In genomic region chr7:119783453-119783852, GRCm38 (mm10) we compare ENCODE assay signal across 20 mouse cellular contexts. TPM values are rescaled to one million over a fixed set of nuclear protein-coding genes. Genes with fewer than 3 reads are reported as not detected.
DNase-seq lines count a peak whose midpoint lies in the region; ATAC-seq and TF ChIP-seq lines count a peak whose summit lies in the region.
"Had no signal": no experiment of that assay in that cellular context is flagged by ENCODE, and none has a peak within 500 bp of the region (broad histone marks: within the 10 kb centered on the region; RNA-seq: fewer than 3 reads in every experiment).

No protein-coding gene starts in this region.

- H3K27ac ChIP-seq in testis, adult 2 months (ENCODE audit: control insufficient read depth, insufficient read depth, low read depth, low read length), result no peak overlapping the region; the same call in 1 of the 2 replicates
- no peak overlapping the region for H3K27ac ChIP-seq in hindbrain, embryonic 13.5 days
- H3K27ac ChIP-seq: heart, adult 2 months; hindbrain, postnatal 0 days; lung, embryonic 15.5 days; midbrain, embryonic 10.5 days had no signal

- H3K9ac ChIP-seq in hindbrain, embryonic 13.5 days, result no peak overlapping the region
- H3K9ac ChIP-seq: lung, embryonic 15.5 days had no signal

- H3K9me3 ChIP-seq in hindbrain, embryonic 13.5 days, result no peaks in the 10 kb centered on the region
- H3K9me3 ChIP-seq: lung, embryonic 15.5 days; midbrain, embryonic 10.5 days had no signal

- H3K36me3 ChIP-seq in testis, adult 2 months (ENCODE audit: control insufficient read depth, insufficient read depth, low read length), result peaks cover 5% of the 10 kb centered on the region
- peaks cover 47% of the 10 kb centered on the region for H3K36me3 ChIP-seq in hindbrain, embryonic 13.5 days

- no peaks in the 10 kb centered on the region for H3K27me3 ChIP-seq in testis, adult 2 months (ENCODE audit: control insufficient read depth, insufficient read depth, low read length)
- H3K27me3 ChIP-seq in hindbrain, embryonic 13.5 days, result no peaks in the 10 kb centered on the region
- H3K27me3 ChIP-seq: lung, embryonic 15.5 days had no signal

- H3K4me3 ChIP-seq in testis, adult 2 months (ENCODE audit: control insufficient read depth, low read depth, low read length), result no peak overlapping the region
- H3K4me3 ChIP-seq in hindbrain, embryonic 13.5 days, result no peak overlapping the region
- H3K4me3 ChIP-seq: heart, adult 2 months; lung, embryonic 15.5 days; midbrain, embryonic 10.5 days had no signal

- no peak for TF ChIP-seq POLR2A in testis, adult 2 months (IDR thresholded peaks at IDR 0.05; ENCODE audit: control insufficient read depth, low read depth, low read length)

- H3K4me1 ChIP-seq in testis, adult 2 months (ENCODE audit: control insufficient read depth, insufficient read depth, low read length), result no peaks in the 10 kb centered on the region; the same call in 1 of the 2 replicates
- H3K4me1 ChIP-seq in hindbrain, embryonic 13.5 days (replicated peaks), result no peaks in the 10 kb centered on the region
- H3K4me1 ChIP-seq: lung, embryonic 15.5 days; midbrain, embryonic 10.5 days had no signal

- 99% methylated on average over 2 of the region's 2 CpGs for WGBS in hindbrain, embryonic 13.5 days

- ATAC-seq in hindbrain, embryonic 13.5 days (ENCODE audit: low FRiP score), result no peak
- ATAC-seq: activated CD4-positive, CD25-positive, alpha-beta regulatory T cell, adult 4 months; CD4-positive, CD25-positive, alpha-beta regulatory T cell, adult 4 months; hindbrain, postnatal 0 days had no signal

- DNase-seq in kidney, postnatal 10 days, result peak; percentile 12
- no peak for DNase-seq in kidney, postnatal 4 days
- DNase-seq in ovary, adult 18-20 months (ENCODE audit: low spot score), result peak; percentile 10
- DNase-seq in ovary, postnatal 14 days (ENCODE audit: low spot score), result no peak
- peak; percentile 22 to 50 for DNase-seq in adrenal gland, postnatal 36 days
- no peak for DNase-seq in spleen, adult 12 weeks (ENCODE audit: low spot score)
- DNase-seq: cerebellum, postnatal 10 days; right cerebral cortex, postnatal 25 days; thymus, postnatal 36 days had no signal

- no peak overlapping the region for H3K4me2 ChIP-seq in hindbrain, embryonic 13.5 days
- H3K4me2 ChIP-seq: lung, embryonic 15.5 days had no signal

- TF ChIP-seq CTCF in testis, adult 2 months (IDR thresholded peaks at IDR 0.05; ENCODE audit: control insufficient read depth, insufficient read depth, insufficient replicate concordance, low read depth, low read length), result 0 out of 2 replicates have a peak, but pooled peaks have one; percentile 23

RNA-seq across cellular contexts. Expression of gene Rexo5, which starts 10.4 kb away (rescaled TPM):
- 1 to 10 TPM; 7.6 to 7.8 TPM for total RNA-seq in adrenal gland, postnatal 36 days (2021)
- 51.7 and 58.3 TPM in 2 replicates for polyA plus RNA-seq in testis, adult 2 months (2012; rRNA removed)
- polyA plus RNA-seq in hindbrain, embryonic 13.5 days (2015; fragmentation: Nextera tagmentation; extraction: Ambion mirVana), result 9.6 and 11.3 TPM in 2 replicates

RNA-seq across cellular contexts. Expression of gene Eri2, which starts 10.4 kb away (rescaled TPM):
- total RNA-seq in adrenal gland, postnatal 36 days (2021), result 1 to 10 TPM; 6.7 to 8.8 TPM
- polyA plus RNA-seq in testis, adult 2 months (2012; rRNA removed), result 2.1 and 3.1 TPM in 2 replicates
- 18.5 and 18.8 TPM in 2 replicates for polyA plus RNA-seq in hindbrain, embryonic 13.5 days (2015; fragmentation: Nextera tagmentation; extraction: Ambion mirVana)

RNA-seq across cellular contexts. Expression of gene Acsm3, which starts 22.7 kb away (rescaled TPM):
- 10 to 100 TPM; 24.0 to 47.6 TPM for total RNA-seq in adrenal gland, postnatal 36 days (2021)
- 0.42 and 1.8 TPM in 2 replicates for polyA plus RNA-seq in testis, adult 2 months (2012; rRNA removed)
- polyA plus RNA-seq in hindbrain, embryonic 13.5 days (2015; fragmentation: Nextera tagmentation; extraction: Ambion mirVana), result 0.21 TPM in 1 of 2 replicates, not detected in the other
- total RNA-seq: hindbrain, postnatal 0 days; layer of hippocampus, adult 8-10 months; left cerebral cortex, postnatal 14 days; neutrophil, adult 5-6 weeks had no signal
- polyA plus RNA-seq: activated CD4-positive, CD25-positive, alpha-beta regulatory T cell, adult 4 months had no signal

Comparison
In these comparisons a context has a peak if more than half of its experiments do, and no peak if none do; other contexts are left out.
1. DNase-seq: peak in kidney, postnatal 10 days (single experiment), ovary, adult 18-20 months (single experiment) and adrenal gland, postnatal 36 days (2 of 2); none in kidney, postnatal 4 days (0 of 2), ovary, postnatal 14 days (single experiment) and spleen, adult 12 weeks (single experiment).